Mouse (Mus musculus): Measurements from ENCODE around the gene Tiam2. TPM values are rescaled to one million over a fixed set of nuclear protein-coding genes. Genes with fewer than 3 reads are reported as not detected.
A peak's percentile ranks its signal among the peaks of the same experiment; 100 is the strongest.

The Tiam2 gene
- polyA plus RNA-seq, 1 experiment from 2014 or later = 3.6 TPM

GRCm38 (mm10) chr17:3336161-3336739 lies 9.9 kb downstream of the Tiam2 start:
- no peaks in the 10 kb centered on the region for H3K27me3 ChIP-seq (replicated peaks; ENCODE audit: control insufficient read depth, insufficient read depth, low read length)
- H3K4me1 ChIP-seq (ENCODE audit: control insufficient read depth, insufficient read depth, low read depth, low read length) = peaks cover 10% of the 10 kb centered on the region
- H3K4me2 ChIP-seq (ENCODE audit: low read length) = no peak overlapping the region
- no peak overlapping the region for H3K9ac ChIP-seq (ENCODE audit: low read depth, low read length)
- 81% methylated on average over 7 of the region's 7 CpGs for WGBS
- H3K36me3 ChIP-seq (ENCODE audit: control insufficient read depth, insufficient read depth, low read length) = no peaks in the 10 kb centered on the region
- no peak for ATAC-seq
- H3K9me3 ChIP-seq (ENCODE audit: control insufficient read depth, low read length) = no peaks in the 10 kb centered on the region
- peak overlapping the region; percentile 21; the same call in 1 of the 2 replicates for H3K27ac ChIP-seq (ENCODE audit: low read depth, low read length)
- H3K4me3 ChIP-seq (ENCODE audit: low read length) = no peak overlapping the region

GRCm38 (mm10) chr17:3336887-3337524 lies 10.6 kb downstream of the Tiam2 start:
- Histone ChIP-seq H3K27me3 (replicated peaks; ENCODE audit: control insufficient read depth, insufficient read depth, low read length) (no peaks in the 10 kb centered on the region), H3K4me3 (ENCODE audit: low read length) (no peak overlapping the region), H3K4me1 (ENCODE audit: control insufficient read depth, insufficient read depth, low read depth, low read length) (peaks cover 8% of the 10 kb centered on the region), H3K36me3 (ENCODE audit: control insufficient read depth, insufficient read depth, low read length) (no peaks in the 10 kb centered on the region), H3K27ac (ENCODE audit: low read depth, low read length) (peak overlapping the region; percentile 21), H3K9ac (ENCODE audit: low read depth, low read length) (no peak overlapping the region), H3K4me2 (ENCODE audit: low read length) (no peak overlapping the region), H3K9me3 (ENCODE audit: control insufficient read depth, low read length) (no peaks in the 10 kb centered on the region)
- ATAC-seq = peak; percentile 88
- WGBS = 54% methylated on average over 7 of the region's 7 CpGs

GRCm38 (mm10) chr17:3337525-3337888 lies 11.1 kb downstream of the Tiam2 start:
- no peaks in the 10 kb centered on the region for H3K36me3 ChIP-seq (ENCODE audit: control insufficient read depth, insufficient read depth, low read length)
- peaks cover 7% of the 10 kb centered on the region for H3K4me1 ChIP-seq (ENCODE audit: control insufficient read depth, insufficient read depth, low read depth, low read length)
- no peaks in the 10 kb centered on the region for H3K27me3 ChIP-seq (replicated peaks; ENCODE audit: control insufficient read depth, insufficient read depth, low read length)
- peak overlapping the region; percentile 14; the same call in 1 of the 2 replicates for H3K27ac ChIP-seq (ENCODE audit: low read depth, low read length)
- no peak overlapping the region for H3K4me2 ChIP-seq (ENCODE audit: low read length)
- 62% methylated on average over 4 of the region's 4 CpGs for WGBS
- no peak overlapping the region for H3K4me3 ChIP-seq (ENCODE audit: low read length)
- H3K9me3 ChIP-seq (ENCODE audit: control insufficient read depth, low read length) = no peaks in the 10 kb centered on the region
- peak; percentile 50 for ATAC-seq
- H3K9ac ChIP-seq (ENCODE audit: low read depth, low read length) = no peak overlapping the region

- H3K9ac ChIP-seq (ENCODE audit: low read depth, low read length) = no peak overlapping the region
- ATAC-seq = peak; percentile 66; the same call in 1 of the 2 replicates
- peaks cover 7% of the 10 kb centered on the region for H3K4me1 ChIP-seq (ENCODE audit: control insufficient read depth, insufficient read depth, low read depth, low read length)
- no peak overlapping the region for H3K4me3 ChIP-seq (ENCODE audit: low read length)
- H3K36me3 ChIP-seq (ENCODE audit: control insufficient read depth, insufficient read depth, low read length) = no peaks in the 10 kb centered on the region
- H3K4me2 ChIP-seq (ENCODE audit: low read length) = no peak overlapping the region
- H3K27me3 ChIP-seq (replicated peaks; ENCODE audit: control insufficient read depth, insufficient read depth, low read length) = no peaks in the 10 kb centered on the region
- WGBS = 32% methylated on average over 7 of the region's 7 CpGs
- no peak overlapping the region for H3K27ac ChIP-seq (ENCODE audit: low read depth, low read length)
- no peaks in the 10 kb centered on the region for H3K9me3 ChIP-seq (ENCODE audit: control insufficient read depth, low read length)
These were observed 12.4 kb downstream of the Tiam2 start for GRCm38 (mm10) chr17:3338821-3339220.

GRCm38 (mm10) chr17:3344872-3345271 lies 18.5 kb downstream of the Tiam2 start:
- Histone ChIP-seq H3K9me3 (ENCODE audit: control insufficient read depth, low read length) (no peaks in the 10 kb centered on the region), H3K36me3 (ENCODE audit: control insufficient read depth, insufficient read depth, low read length) (no peaks in the 10 kb centered on the region), H3K27ac (ENCODE audit: low read depth, low read length) (peak overlapping the region; percentile 45), H3K9ac (ENCODE audit: low read depth, low read length) (no peak overlapping the region), H3K4me1 (ENCODE audit: control insufficient read depth, insufficient read depth, low read depth, low read length) (peaks cover 3% of the 10 kb centered on the region; the same call in 1 of the 2 replicates), H3K27me3 (replicated peaks; ENCODE audit: control insufficient read depth, insufficient read depth, low read length) (no peaks in the 10 kb centered on the region), H3K4me3 (ENCODE audit: low read length) (no peak overlapping the region), H3K4me2 (ENCODE audit: low read length) (no peak overlapping the region)
- peak; percentile 16; the same call in 1 of the 2 replicates for ATAC-seq
- WGBS = 57% methylated on average over 7 of the region's 7 CpGs

GRCm38 (mm10) chr17:3345276-3345885 lies 19.0 kb downstream of the Tiam2 start:
- Histone ChIP-seq H3K27ac (ENCODE audit: low read depth, low read length) (no peak overlapping the region), H3K9ac (ENCODE audit: low read depth, low read length) (no peak overlapping the region), H3K4me3 (ENCODE audit: low read length) (no peak overlapping the region), H3K9me3 (ENCODE audit: control insufficient read depth, low read length) (no peaks in the 10 kb centered on the region), H3K4me2 (ENCODE audit: low read length) (no peak overlapping the region), H3K27me3 (replicated peaks; ENCODE audit: control insufficient read depth, insufficient read depth, low read length) (no peaks in the 10 kb centered on the region), H3K36me3 (ENCODE audit: control insufficient read depth, insufficient read depth, low read length) (no peaks in the 10 kb centered on the region), H3K4me1 (ENCODE audit: control insufficient read depth, insufficient read depth, low read depth, low read length) (peaks cover 3% of the 10 kb centered on the region; the same call in 1 of the 2 replicates)
- WGBS = 65% methylated on average over 12 of the region's 12 CpGs
- peak; percentile 52; the same call in 1 of the 2 replicates for ATAC-seq

GRCm38 (mm10) chr17:3347800-3348199 lies 21.4 kb downstream of the Tiam2 start:
- Histone ChIP-seq H3K4me2 (ENCODE audit: low read length) (no peak overlapping the region), H3K9me3 (ENCODE audit: control insufficient read depth, low read length) (no peaks in the 10 kb centered on the region), H3K4me1 (ENCODE audit: control insufficient read depth, insufficient read depth, low read depth, low read length) (peaks cover 3% of the 10 kb centered on the region; the same call in 1 of the 2 replicates), H3K9ac (ENCODE audit: low read depth, low read length) (no peak overlapping the region), H3K27me3 (replicated peaks; ENCODE audit: control insufficient read depth, insufficient read depth, low read length) (no peaks in the 10 kb centered on the region), H3K27ac (ENCODE audit: low read depth, low read length) (no peak overlapping the region), H3K4me3 (ENCODE audit: low read length) (no peak overlapping the region), H3K36me3 (ENCODE audit: control insufficient read depth, insufficient read depth, low read length) (no peaks in the 10 kb centered on the region)
- no peak for ATAC-seq
- 82% methylated on average over 2 of the region's 2 CpGs for WGBS

- no peaks in the 10 kb centered on the region for H3K27me3 ChIP-seq (replicated peaks; ENCODE audit: control insufficient read depth, insufficient read depth, low read length)
- H3K36me3 ChIP-seq (ENCODE audit: control insufficient read depth, insufficient read depth, low read length) = no peaks in the 10 kb centered on the region
- H3K27ac ChIP-seq (ENCODE audit: low read depth, low read length) = no peak overlapping the region
- no peak overlapping the region for H3K4me2 ChIP-seq (ENCODE audit: low read length)
- no peak overlapping the region for H3K4me3 ChIP-seq (ENCODE audit: low read length)
- 88% methylated on average over 5 of the region's 5 CpGs for WGBS
- H3K9ac ChIP-seq (ENCODE audit: low read depth, low read length) = no peak overlapping the region
- peaks cover 3% of the 10 kb centered on the region; the same call in 1 of the 2 replicates for H3K4me1 ChIP-seq (ENCODE audit: control insufficient read depth, insufficient read depth, low read depth, low read length)
- ATAC-seq = no peak
- H3K9me3 ChIP-seq (ENCODE audit: control insufficient read depth, low read length) = no peaks in the 10 kb centered on the region
These were observed 23.0 kb downstream of the Tiam2 start for GRCm38 (mm10) chr17:3349331-3349730.

GRCm38 (mm10) chr17:3349939-3350338 lies 23.6 kb downstream of the Tiam2 start:
- no peak for ATAC-seq
- no peak overlapping the region for H3K4me2 ChIP-seq (ENCODE audit: low read length)
- no peak overlapping the region for H3K27ac ChIP-seq (ENCODE audit: low read depth, low read length)
- H3K27me3 ChIP-seq (replicated peaks; ENCODE audit: control insufficient read depth, insufficient read depth, low read length) = no peaks in the 10 kb centered on the region
- H3K4me1 ChIP-seq (ENCODE audit: control insufficient read depth, insufficient read depth, low read depth, low read length) = peaks cover 3% of the 10 kb centered on the region; the same call in 1 of the 2 replicates
- no peak overlapping the region for H3K4me3 ChIP-seq (ENCODE audit: low read length)
- H3K36me3 ChIP-seq (ENCODE audit: control insufficient read depth, insufficient read depth, low read length) = no peaks in the 10 kb centered on the region
- H3K9me3 ChIP-seq (ENCODE audit: control insufficient read depth, low read length) = no peaks in the 10 kb centered on the region
- WGBS = 69% methylated on average over 12 of the region's 12 CpGs
- H3K9ac ChIP-seq (ENCODE audit: low read depth, low read length) = no peak overlapping the region

Data from hindbrain, embryonic 16.5 days (tissue).